Mouse (Mus musculus): ENCODE measurements around the gene Nrp1. TPM values are rescaled to one million over a fixed set of nuclear protein-coding genes. Genes with fewer than 3 reads are reported as not detected.

The Nrp1 gene
- polyA plus RNA-seq, 1 experiment from 2014 or later: 144 TPM

DNA sequence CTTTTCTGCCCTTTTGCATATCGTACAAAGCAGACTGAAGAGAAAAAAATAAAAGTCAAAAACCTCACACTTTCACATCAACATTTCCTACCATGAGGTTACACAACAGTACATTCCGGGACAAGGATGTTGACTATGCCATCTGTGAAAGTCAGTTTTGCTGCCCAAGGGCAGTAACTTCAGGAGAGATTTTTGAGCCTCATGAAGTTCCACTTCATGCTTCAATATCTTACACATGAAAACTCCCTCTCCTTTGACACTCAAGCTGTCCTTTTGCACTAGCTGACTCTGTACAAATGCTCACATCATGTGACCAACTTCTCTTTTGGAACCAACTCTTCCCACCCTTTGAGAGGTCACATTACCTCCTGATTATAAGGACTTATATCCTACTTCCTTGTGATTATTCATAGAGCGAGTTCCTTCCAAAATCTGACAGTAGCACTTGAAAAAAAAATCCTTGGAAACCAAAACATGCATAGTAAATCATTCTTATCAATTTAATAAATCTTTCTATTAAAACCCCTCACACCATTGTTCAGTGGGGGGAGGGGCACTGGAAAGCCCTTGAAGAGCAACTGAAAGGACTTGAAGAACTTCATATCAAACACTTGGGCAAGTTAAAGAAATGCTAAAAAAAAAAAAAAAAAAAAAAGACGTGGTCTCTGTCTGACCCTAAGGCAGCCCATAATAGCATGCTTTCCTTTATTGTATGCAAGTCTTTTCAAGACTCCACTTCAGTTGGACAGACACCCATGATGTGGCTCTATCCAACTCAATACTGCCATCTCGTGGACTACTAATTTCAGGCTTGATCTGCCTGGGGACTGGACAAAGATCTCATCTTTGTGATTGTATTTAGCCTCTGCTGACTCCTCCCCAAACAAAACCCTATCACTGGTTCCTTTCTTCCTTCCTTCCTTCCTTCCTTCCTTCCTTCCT, 133.0 kb downstream of the Nrp1 start:
- WGBS: 31% methylated on average over 5 of the region's 5 CpGs
- no peaks in the 10 kb centered on the region for H3K9me3 ChIP-seq (ENCODE audit: control insufficient read depth, low read length)
- H3K27ac ChIP-seq (ENCODE audit: low read length): peak overlapping the region; percentile 67
- no peak overlapping the region for H3K4me2 ChIP-seq (ENCODE audit: low read depth, low read length)
- peak; percentile 91 for ATAC-seq (ENCODE audit: low read depth)
- no peaks in the 10 kb centered on the region for H3K27me3 ChIP-seq (ENCODE audit: control insufficient read depth, insufficient read depth, low read depth, low read length)
- H3K36me3 ChIP-seq (ENCODE audit: control insufficient read depth, insufficient read depth, low read length): peaks cover 7% of the 10 kb centered on the region
- no peak overlapping the region for H3K4me3 ChIP-seq (ENCODE audit: low read length)
- peaks cover 19% of the 10 kb centered on the region for H3K4me1 ChIP-seq (replicated peaks; ENCODE audit: control insufficient read depth, insufficient read depth, low read length)
- no peak overlapping the region for H3K9ac ChIP-seq (ENCODE audit: low read length)

DNA sequence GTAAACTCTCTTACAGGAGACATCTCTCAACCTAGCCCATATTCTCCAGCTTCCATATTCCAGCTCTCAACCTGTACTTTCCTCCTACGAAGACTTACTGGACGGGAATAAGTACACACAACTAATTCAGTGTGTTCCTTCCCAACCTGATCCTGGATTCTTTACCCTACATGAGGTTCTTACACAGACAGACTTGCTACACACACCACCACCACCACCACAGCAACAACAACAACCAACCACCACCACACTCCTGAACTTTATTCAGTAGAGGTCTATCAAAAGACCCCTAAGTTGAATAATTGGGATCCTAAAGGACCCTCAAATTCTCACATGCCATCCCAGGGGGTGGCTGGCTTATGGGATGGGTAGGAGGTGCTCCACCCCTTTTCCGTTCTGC, 135.4 kb downstream of the Nrp1 start:
- Histone ChIP-seq H3K4me1 (replicated peaks; ENCODE audit: control insufficient read depth, insufficient read depth, low read length) (peaks cover 10% of the 10 kb centered on the region), H3K4me3 (ENCODE audit: low read length) (no peak overlapping the region), H3K9me3 (ENCODE audit: control insufficient read depth, low read length) (no peaks in the 10 kb centered on the region), H3K4me2 (ENCODE audit: low read depth, low read length) (no peak overlapping the region), H3K27ac (ENCODE audit: low read length) (no peak overlapping the region), H3K9ac (ENCODE audit: low read length) (no peak overlapping the region), H3K27me3 (ENCODE audit: control insufficient read depth, insufficient read depth, low read depth, low read length) (no peaks in the 10 kb centered on the region), H3K36me3 (ENCODE audit: control insufficient read depth, insufficient read depth, low read length) (peaks cover 12% of the 10 kb centered on the region)
- no peak for ATAC-seq (ENCODE audit: low read depth)
- 96% methylated on average over 3 of the region's 3 CpGs for WGBS

GRCm38 (mm10) chr8:128498836-128499235, 140.4 kb downstream of the Nrp1 start:
- no peaks in the 10 kb centered on the region for H3K9me3 ChIP-seq (ENCODE audit: control insufficient read depth, low read length)
- H3K4me1 ChIP-seq (replicated peaks; ENCODE audit: control insufficient read depth, insufficient read depth, low read length): no peaks in the 10 kb centered on the region
- no peak overlapping the region for H3K9ac ChIP-seq (ENCODE audit: low read length)
- ATAC-seq (ENCODE audit: low read depth): no peak
- H3K27ac ChIP-seq (ENCODE audit: low read length): no peak overlapping the region
- H3K27me3 ChIP-seq (ENCODE audit: control insufficient read depth, insufficient read depth, low read depth, low read length): no peaks in the 10 kb centered on the region
- 84% methylated on average over 4 of the region's 4 CpGs for WGBS
- no peak overlapping the region for H3K4me3 ChIP-seq (ENCODE audit: low read length)
- H3K36me3 ChIP-seq (ENCODE audit: control insufficient read depth, insufficient read depth, low read length): peaks cover 27% of the 10 kb centered on the region
- no peak overlapping the region for H3K4me2 ChIP-seq (ENCODE audit: low read depth, low read length)

DNA sequence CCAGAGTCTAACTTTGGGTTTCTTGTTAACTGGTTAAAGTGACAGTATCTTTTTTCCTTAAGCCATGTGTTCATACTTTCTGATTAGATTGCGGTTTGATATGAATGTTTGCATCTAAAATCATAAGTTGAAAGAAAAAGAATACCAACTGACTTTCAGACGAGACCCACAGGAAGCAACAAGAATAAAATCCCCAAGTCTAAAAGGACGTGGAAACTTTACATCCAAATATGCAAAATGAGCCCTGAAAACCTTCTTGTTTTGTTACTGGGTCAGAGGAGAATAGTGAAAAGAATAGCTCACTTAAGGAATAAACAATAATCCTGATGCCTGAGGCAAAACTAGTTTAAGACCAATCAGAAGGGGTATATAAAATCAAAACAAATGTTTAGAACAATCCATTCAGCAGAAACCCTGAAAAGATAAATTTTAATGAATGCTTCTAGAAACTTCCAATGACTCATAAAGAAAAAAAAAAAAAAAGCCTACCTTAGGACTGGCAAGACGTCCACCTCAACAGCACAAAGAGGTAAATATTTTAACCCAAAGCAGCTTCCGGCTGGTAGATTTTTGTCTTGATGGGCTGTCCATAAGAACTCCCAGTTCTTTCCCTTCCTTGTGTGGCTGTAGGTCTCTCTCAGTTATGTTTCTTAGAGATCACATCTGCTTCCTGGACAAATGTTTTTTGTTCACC, 145.9 kb downstream of the Nrp1 start:
- Histone ChIP-seq H3K36me3 (ENCODE audit: control insufficient read depth, insufficient read depth, low read length) (peaks cover 20% of the 10 kb centered on the region; the same call in 1 of the 2 replicates), H3K9me3 (ENCODE audit: control insufficient read depth, low read length) (no peaks in the 10 kb centered on the region), H3K9ac (ENCODE audit: low read length) (no peak overlapping the region), H3K27ac (ENCODE audit: low read length) (no peak overlapping the region), H3K4me3 (ENCODE audit: low read length) (no peak overlapping the region), H3K4me2 (ENCODE audit: low read depth, low read length) (no peak overlapping the region), H3K4me1 (replicated peaks; ENCODE audit: control insufficient read depth, insufficient read depth, low read length) (no peaks in the 10 kb centered on the region; the same call in 1 of the 2 replicates), H3K27me3 (ENCODE audit: control insufficient read depth, insufficient read depth, low read depth, low read length) (no peaks in the 10 kb centered on the region)
- WGBS: 73% methylated on average over 5 of the region's 5 CpGs
- no peak for ATAC-seq (ENCODE audit: low read depth)

GRCm38 (mm10) chr8:128505866-128506265, 147.5 kb downstream of the Nrp1 start:
- no peak overlapping the region for H3K4me2 ChIP-seq (ENCODE audit: low read depth, low read length)

GRCm38 (mm10) chr8:128508723-128509122, 150.3 kb downstream of the Nrp1 start:
- H3K36me3 ChIP-seq (ENCODE audit: control insufficient read depth, insufficient read depth, low read length): no peaks in the 10 kb centered on the region
- no peak overlapping the region for H3K4me2 ChIP-seq (ENCODE audit: low read depth, low read length)
- H3K9me3 ChIP-seq (ENCODE audit: control insufficient read depth, low read length): no peaks in the 10 kb centered on the region
- no peaks in the 10 kb centered on the region; the same call in 1 of the 2 replicates for H3K4me1 ChIP-seq (replicated peaks; ENCODE audit: control insufficient read depth, insufficient read depth, low read length)
- H3K27ac ChIP-seq (ENCODE audit: low read length): no peak overlapping the region
- no peak for ATAC-seq (ENCODE audit: low read depth)
- H3K27me3 ChIP-seq (ENCODE audit: control insufficient read depth, insufficient read depth, low read depth, low read length): no peaks in the 10 kb centered on the region
- no peak overlapping the region for H3K9ac ChIP-seq (ENCODE audit: low read length)
- H3K4me3 ChIP-seq (ENCODE audit: low read length): no peak overlapping the region

More at GRCm38 (mm10) chr8:128505866-128506265, 147.5 kb downstream of the Nrp1 start:
- H3K27ac ChIP-seq (ENCODE audit: low read length): no peak overlapping the region
- H3K9me3 ChIP-seq (ENCODE audit: control insufficient read depth, low read length): no peaks in the 10 kb centered on the region
- H3K4me1 ChIP-seq (replicated peaks; ENCODE audit: control insufficient read depth, insufficient read depth, low read length): no peaks in the 10 kb centered on the region; the same call in 1 of the 2 replicates
- peaks cover 14% of the 10 kb centered on the region; the same call in 1 of the 2 replicates for H3K36me3 ChIP-seq (ENCODE audit: control insufficient read depth, insufficient read depth, low read length)
- H3K27me3 ChIP-seq (ENCODE audit: control insufficient read depth, insufficient read depth, low read depth, low read length): no peaks in the 10 kb centered on the region
- H3K4me3 ChIP-seq (ENCODE audit: low read length): no peak overlapping the region
- H3K9ac ChIP-seq (ENCODE audit: low read length): no peak overlapping the region
- ATAC-seq (ENCODE audit: low read depth): no peak

GRCm38 (mm10) chr8:128511021-128511420, 152.6 kb downstream of the Nrp1 start:
- Histone ChIP-seq H3K27ac (ENCODE audit: low read length) (no peak overlapping the region), H3K4me1 (replicated peaks; ENCODE audit: control insufficient read depth, insufficient read depth, low read length) (no peaks in the 10 kb centered on the region; the same call in 1 of the 2 replicates), H3K27me3 (ENCODE audit: control insufficient read depth, insufficient read depth, low read depth, low read length) (no peaks in the 10 kb centered on the region), H3K4me3 (ENCODE audit: low read length) (no peak overlapping the region), H3K36me3 (ENCODE audit: control insufficient read depth, insufficient read depth, low read length) (no peaks in the 10 kb centered on the region), H3K9ac (ENCODE audit: low read length) (no peak overlapping the region), H3K9me3 (ENCODE audit: control insufficient read depth, low read length) (no peaks in the 10 kb centered on the region), H3K4me2 (ENCODE audit: low read depth, low read length) (no peak overlapping the region)
- ATAC-seq (ENCODE audit: low read depth): no peak

- WGBS: 81% methylated on average over 1 of the region's 1 CpGs
- no peak for ATAC-seq (ENCODE audit: low read depth)
Observed at GRCm38 (mm10) chr8:128511732-128512131, 153.3 kb downstream of the Nrp1 start.

DNA sequence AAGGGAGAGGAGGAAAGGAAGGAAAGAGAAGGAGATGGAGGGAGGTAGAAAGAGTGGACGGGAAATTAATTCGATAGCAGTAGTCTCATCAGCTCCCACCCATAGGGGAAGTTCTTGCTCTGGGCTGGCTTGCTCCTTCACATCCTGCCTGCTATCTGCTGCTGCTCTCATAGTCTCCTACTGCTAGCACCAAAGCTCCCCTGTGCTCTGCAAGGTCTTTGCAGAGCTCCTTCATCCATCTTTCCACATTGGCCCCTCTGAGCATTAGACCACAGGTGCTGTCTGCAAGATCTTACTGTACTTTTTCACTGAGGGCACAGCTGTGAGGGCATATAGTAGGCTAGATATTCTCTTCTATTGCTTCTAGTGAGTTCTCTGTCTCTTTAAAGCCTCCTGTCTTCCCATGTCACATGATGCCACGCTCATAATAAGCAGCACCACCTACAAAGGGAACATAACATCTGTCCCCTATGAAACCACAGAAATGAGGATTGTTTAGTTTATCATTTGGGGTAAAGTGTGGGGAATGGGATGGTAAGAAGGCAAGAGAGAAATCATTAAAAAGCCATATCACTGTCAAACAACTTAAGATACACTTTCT, 158.5 kb downstream of the Nrp1 start:
- H3K36me3 ChIP-seq (ENCODE audit: control insufficient read depth, insufficient read depth, low read length): no peaks in the 10 kb centered on the region
- no peaks in the 10 kb centered on the region for H3K27me3 ChIP-seq (ENCODE audit: control insufficient read depth, insufficient read depth, low read depth, low read length)
- no peak overlapping the region for H3K9ac ChIP-seq (ENCODE audit: low read length)
- no peak overlapping the region for H3K4me3 ChIP-seq (ENCODE audit: low read length)
- no peak for ATAC-seq (ENCODE audit: low read depth)
- no peak overlapping the region for H3K27ac ChIP-seq (ENCODE audit: low read length)
- no peaks in the 10 kb centered on the region for H3K4me1 ChIP-seq (replicated peaks; ENCODE audit: control insufficient read depth, insufficient read depth, low read length)
- WGBS: 70% methylated on average over 3 of the region's 3 CpGs
- H3K4me2 ChIP-seq (ENCODE audit: low read depth, low read length): no peak overlapping the region
- H3K9me3 ChIP-seq (ENCODE audit: control insufficient read depth, low read length): no peaks in the 10 kb centered on the region

More at GRCm38 (mm10) chr8:128511732-128512131, 153.3 kb downstream of the Nrp1 start:
- Histone ChIP-seq H3K9me3 (ENCODE audit: control insufficient read depth, low read length) (no peaks in the 10 kb centered on the region), H3K9ac (ENCODE audit: low read length) (no peak overlapping the region), H3K4me2 (ENCODE audit: low read depth, low read length) (no peak overlapping the region), H3K27ac (ENCODE audit: low read length) (no peak overlapping the region), H3K4me1 (replicated peaks; ENCODE audit: control insufficient read depth, insufficient read depth, low read length) (no peaks in the 10 kb centered on the region; the same call in 1 of the 2 replicates), H3K36me3 (ENCODE audit: control insufficient read depth, insufficient read depth, low read length) (no peaks in the 10 kb centered on the region), H3K4me3 (ENCODE audit: low read length) (no peak overlapping the region), H3K27me3 (ENCODE audit: control insufficient read depth, insufficient read depth, low read depth, low read length) (no peaks in the 10 kb centered on the region)
